Mouse (Mus musculus) megakaryocyte, embryonic 14.5 days (primary cell): ENCODE data around the gene Emilin2. TPM values are rescaled to one million over a fixed set of nuclear protein-coding genes. Genes with fewer than 3 reads are reported as not detected.
A peak's percentile ranks its signal among the peaks of the same experiment; 100 is the strongest.

ENCODE experiments used
- H3K27me3 ChIP-seq: replicated peaks from 2 replicates; pipeline ENCODE3; 2012; ENCODE audit warnings: inconsistent platforms
- H3K36me3 ChIP-seq: replicated peaks from 2 replicates; pipeline ENCODE3; 2012; ENCODE audit warnings: low read length, inconsistent platforms, mixed read lengths
- H3K4me1 ChIP-seq: 2 replicates; pipeline ENCODE4 v1.6.1; 2012; ENCODE audit warnings: inconsistent platforms
- H3K4me3 ChIP-seq: replicated peaks from 2 replicates; pipeline ENCODE3; 2012; ENCODE audit warnings: moderate library complexity, mild to moderate bottlenecking, inconsistent platforms
- H3K9me3 ChIP-seq: 2 replicates; pipeline ENCODE4 v1.6.1; 2012; ENCODE audit warnings: inconsistent platforms
- FLI1 ChIP-seq: IDR thresholded peaks from 2 replicates; pipeline ENCODE4 v1.6.1; 2012; ENCODE audit warnings: low read length, inconsistent platforms, mixed read lengths
- GATA1 ChIP-seq: IDR thresholded peaks from 3 replicates; pipeline ENCODE4 v1.6.1; 2012; ENCODE audit warnings: mixed read lengths, low read length, inconsistent platforms, borderline replicate concordance
- polyA plus RNA-seq: library from polyadenylated mRNA; stranded (reverse); fragments of >175 nt; gene quantifications from 2 replicates; pipeline ENCODE4 v1.2.3, GENCODE M21; 2012; ENCODE audit warnings: low replicate concordance; ENCODE audit not compliant: insufficient read depth

The Emilin2 gene
- polyA plus RNA-seq, 1 experiment = 271 TPM

DNA sequence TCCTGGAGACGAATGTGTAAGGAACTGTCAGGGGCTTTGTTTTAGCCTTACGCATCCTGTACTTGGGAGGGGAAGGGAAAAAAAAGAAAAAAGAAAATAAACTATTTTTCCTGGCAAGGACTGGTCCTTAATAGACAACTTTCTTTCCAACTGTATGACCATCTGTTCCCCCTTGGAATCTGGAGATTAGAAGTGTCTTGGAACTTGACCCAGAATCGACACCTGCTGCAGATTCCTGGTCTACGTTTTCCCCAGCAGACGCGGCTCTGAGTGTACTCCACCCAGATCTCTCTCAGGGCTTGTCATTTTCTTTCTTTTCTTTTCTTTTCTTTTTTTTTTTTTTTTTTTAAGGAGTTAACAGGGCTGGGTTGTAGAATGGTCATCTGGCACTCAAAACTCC, 8.3 kb downstream of the Emilin2 start:
- H3K9me3 ChIP-seq = no peaks in the 10 kb centered on the region
- H3K4me3 ChIP-seq = no peak overlapping the region
- H3K27me3 ChIP-seq = no peaks in the 10 kb centered on the region
- TF ChIP-seq GATA1 = no peak
- no peak for TF ChIP-seq FLI1
- H3K36me3 ChIP-seq = peaks cover 93% of the 10 kb centered on the region
- peaks cover 76% of the 10 kb centered on the region for H3K4me1 ChIP-seq

DNA sequence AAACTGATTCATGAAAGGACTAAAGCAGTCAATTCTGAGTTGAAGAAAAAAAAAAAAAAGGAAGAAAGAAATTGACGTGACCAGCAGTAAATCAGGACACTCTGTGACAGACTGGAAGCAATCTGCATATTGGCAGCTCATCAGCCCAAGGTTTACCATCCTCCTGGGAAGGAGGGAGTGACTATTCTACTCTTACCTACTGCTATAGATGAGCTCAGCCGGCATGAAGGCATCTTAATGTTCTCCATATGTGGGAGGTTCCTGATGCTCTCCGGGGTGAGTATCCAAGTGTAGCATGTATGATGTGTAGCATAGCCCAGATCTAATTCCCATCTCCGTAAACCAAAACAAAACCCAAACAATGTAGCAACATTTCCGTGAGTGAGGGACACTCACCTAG, 10.4 kb downstream of the Emilin2 start:
- Histone ChIP-seq H3K4me1 (peaks cover 74% of the 10 kb centered on the region), H3K4me3 (peak overlapping the region; percentile 33), H3K9me3 (no peaks in the 10 kb centered on the region), H3K27me3 (no peaks in the 10 kb centered on the region), H3K36me3 (peaks cover 92% of the 10 kb centered on the region)
- no peak for TF ChIP-seq FLI1
- no peak for TF ChIP-seq GATA1

DNA sequence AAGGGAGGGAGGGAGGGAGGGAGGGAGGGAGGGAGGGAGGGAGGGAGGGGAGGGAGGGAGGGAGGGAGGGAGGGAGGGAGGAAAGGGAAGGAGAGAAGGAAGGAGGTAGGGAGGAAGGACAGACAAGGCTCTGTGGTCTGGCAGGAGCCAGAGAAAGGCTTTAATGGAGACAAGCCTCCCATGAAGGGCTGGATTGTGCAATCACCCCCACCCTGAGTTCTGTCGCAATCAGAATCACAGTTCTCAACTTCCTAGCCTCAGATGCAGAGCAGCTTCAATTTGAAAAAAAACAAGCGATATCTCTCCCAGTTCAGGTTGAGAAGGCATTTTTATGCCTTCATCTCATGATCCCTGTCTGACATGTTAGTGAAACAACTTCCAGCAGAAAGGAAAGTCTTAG, 11.4 kb downstream of the Emilin2 start:
- no peaks in the 10 kb centered on the region for H3K9me3 ChIP-seq
- H3K4me3 ChIP-seq = no peak overlapping the region
- peaks cover 89% of the 10 kb centered on the region for H3K36me3 ChIP-seq
- TF ChIP-seq FLI1 (no peak), GATA1 (no peak)
- H3K4me1 ChIP-seq = peaks cover 71% of the 10 kb centered on the region
- H3K27me3 ChIP-seq = no peaks in the 10 kb centered on the region

DNA sequence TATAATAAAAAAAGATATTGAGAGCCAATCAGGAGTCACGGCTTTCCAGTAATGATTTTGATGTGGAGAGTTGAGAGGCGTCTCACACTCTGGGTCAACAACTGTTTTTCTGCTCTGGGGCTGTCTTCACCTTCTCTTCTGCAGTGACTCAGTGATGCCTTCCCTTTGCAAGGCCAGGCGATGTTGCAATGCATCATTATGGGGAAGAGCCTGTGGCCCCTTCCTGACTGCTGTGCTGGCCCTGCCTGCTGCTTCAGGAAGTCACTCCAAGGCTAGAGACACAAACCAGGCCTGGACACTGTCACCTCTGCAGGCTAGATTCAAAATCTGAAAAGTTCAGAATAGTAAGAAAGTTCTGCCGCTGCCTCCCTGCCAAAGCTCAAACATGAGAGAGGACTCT, 11.9 kb downstream of the Emilin2 start:
- H3K27me3 ChIP-seq = no peaks in the 10 kb centered on the region
- no peak for TF ChIP-seq FLI1
- TF ChIP-seq GATA1 = no peak
- peaks cover 69% of the 10 kb centered on the region for H3K4me1 ChIP-seq
- no peak overlapping the region for H3K4me3 ChIP-seq
- peaks cover 88% of the 10 kb centered on the region for H3K36me3 ChIP-seq
- H3K9me3 ChIP-seq = no peaks in the 10 kb centered on the region

DNA sequence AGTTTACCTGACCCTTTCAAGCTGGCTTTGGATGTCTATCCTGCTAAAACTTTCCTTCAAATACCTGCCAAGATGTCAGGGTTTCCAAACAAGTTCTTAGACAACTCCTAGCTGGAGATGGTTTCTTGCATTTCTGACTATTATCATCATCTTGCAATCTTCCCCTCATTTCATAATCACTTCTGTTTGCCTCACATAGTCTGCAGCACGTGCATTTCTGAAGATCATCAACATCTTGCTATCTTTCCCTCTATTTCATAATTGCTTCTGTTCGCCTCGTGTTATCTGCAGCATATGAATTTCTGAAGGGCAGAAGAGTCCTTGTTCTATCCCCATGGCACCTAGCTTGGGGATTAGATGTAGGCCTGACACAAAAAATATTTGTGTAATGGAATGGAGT, 17.2 kb downstream of the Emilin2 start:
- Histone ChIP-seq H3K36me3 (peaks cover 68% of the 10 kb centered on the region), H3K4me3 (no peak overlapping the region), H3K4me1 (peaks cover 88% of the 10 kb centered on the region), H3K9me3 (no peaks in the 10 kb centered on the region), H3K27me3 (no peaks in the 10 kb centered on the region)
- no peak for TF ChIP-seq GATA1
- TF ChIP-seq FLI1 = no peak

DNA sequence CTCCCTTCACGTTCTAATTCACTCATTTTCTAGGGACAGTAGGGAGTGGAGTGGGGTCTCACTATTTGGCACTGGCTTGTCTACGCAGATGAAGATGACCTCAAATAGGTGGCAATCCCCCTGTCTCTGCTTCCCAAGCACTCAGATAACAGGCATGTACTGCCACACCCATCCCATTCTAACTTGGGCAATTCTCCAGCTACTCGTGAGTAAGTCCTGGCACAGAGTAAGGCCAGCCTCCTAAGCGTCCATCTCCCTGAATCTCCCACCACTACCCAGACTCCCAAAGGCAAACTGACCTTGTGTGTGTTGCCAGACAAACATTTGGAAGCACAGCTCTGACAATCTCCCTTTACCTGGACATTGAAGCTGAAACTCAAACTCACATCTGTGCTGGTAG, 18.9 kb downstream of the Emilin2 start:
- Histone ChIP-seq H3K27me3 (no peaks in the 10 kb centered on the region), H3K4me1 (peaks cover 92% of the 10 kb centered on the region), H3K9me3 (no peaks in the 10 kb centered on the region), H3K4me3 (no peak overlapping the region), H3K36me3 (peaks cover 54% of the 10 kb centered on the region)
- TF ChIP-seq FLI1 (no peak), GATA1 (no peak)

DNA sequence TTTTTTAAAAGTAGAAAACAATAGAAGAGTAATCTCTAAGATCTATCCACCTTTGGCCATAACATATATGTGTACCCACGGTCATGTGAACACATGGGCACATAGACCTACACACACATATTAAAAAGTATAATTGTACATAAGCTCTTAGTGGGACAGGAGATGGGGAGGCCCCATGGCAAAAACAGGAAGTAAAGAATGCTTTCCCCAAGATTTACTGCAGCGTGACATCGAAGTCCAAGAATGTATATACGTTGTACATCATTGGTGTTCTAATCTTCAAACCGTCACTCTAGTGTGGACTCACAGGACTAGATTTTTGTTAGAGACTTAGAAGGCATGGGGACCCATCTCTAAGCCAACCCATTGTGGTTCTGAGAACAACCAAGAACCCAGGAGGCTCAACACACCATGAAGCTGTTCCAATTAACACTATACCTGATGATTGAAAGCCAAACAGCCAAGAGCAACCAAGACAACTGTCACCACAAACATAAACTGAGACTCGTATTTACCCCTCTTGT, 19.8 kb downstream of the Emilin2 start:
- no peak overlapping the region for H3K4me3 ChIP-seq
- H3K27me3 ChIP-seq = no peaks in the 10 kb centered on the region
- H3K4me1 ChIP-seq = peaks cover 92% of the 10 kb centered on the region
- no peaks in the 10 kb centered on the region for H3K9me3 ChIP-seq
- H3K36me3 ChIP-seq = peaks cover 48% of the 10 kb centered on the region
- no peak for TF ChIP-seq GATA1
- no peak for TF ChIP-seq FLI1

DNA sequence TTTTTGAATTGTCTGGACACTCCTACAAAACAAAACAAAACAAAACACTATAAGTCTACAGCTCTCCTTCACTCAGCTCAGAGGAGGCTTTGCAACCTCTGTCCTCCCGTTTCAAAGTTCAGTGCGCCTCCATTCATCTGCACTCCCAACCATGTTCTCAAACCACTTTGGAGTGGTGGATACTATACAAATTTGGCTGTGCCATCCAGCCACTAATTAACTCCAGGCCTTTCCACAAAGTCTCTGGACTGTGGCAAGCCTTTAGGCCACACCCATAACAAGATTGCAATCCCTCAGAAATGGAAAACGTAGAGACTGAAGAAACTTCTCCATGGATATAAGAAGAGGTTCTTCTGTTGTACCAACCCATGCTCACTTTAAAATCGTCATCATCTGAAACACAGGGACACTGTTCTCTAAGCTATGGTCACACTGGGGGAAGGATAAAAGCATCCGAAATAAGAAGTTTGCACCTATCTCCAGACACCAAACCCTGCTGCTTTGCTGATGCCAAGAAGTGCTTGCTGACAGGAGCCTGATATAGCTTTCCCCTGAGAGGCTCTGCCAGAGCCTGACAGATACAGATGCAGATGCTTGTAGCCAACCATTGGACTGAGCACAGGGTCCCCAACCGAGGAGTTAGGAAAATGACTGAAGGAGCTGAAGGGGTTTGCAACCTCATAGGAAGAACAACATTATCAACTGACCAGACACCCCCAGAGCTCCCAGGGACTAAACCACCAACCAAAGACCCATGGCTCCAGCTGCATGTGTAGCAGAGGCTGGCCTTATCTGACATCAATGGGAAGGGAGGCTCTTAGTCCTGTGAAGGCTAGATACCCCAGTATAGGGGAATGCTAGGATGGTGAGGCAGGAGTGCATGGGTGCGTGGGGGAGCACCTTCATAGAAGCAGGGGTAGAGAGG, 21.0 kb downstream of the Emilin2 start:
- peak overlapping the region; percentile 71 for H3K4me3 ChIP-seq
- H3K4me1 ChIP-seq = peaks cover 96% of the 10 kb centered on the region
- TF ChIP-seq GATA1 (no peak), FLI1 (no peak)
- H3K9me3 ChIP-seq = no peaks in the 10 kb centered on the region
- no peaks in the 10 kb centered on the region for H3K27me3 ChIP-seq
- peaks cover 40% of the 10 kb centered on the region for H3K36me3 ChIP-seq

DNA sequence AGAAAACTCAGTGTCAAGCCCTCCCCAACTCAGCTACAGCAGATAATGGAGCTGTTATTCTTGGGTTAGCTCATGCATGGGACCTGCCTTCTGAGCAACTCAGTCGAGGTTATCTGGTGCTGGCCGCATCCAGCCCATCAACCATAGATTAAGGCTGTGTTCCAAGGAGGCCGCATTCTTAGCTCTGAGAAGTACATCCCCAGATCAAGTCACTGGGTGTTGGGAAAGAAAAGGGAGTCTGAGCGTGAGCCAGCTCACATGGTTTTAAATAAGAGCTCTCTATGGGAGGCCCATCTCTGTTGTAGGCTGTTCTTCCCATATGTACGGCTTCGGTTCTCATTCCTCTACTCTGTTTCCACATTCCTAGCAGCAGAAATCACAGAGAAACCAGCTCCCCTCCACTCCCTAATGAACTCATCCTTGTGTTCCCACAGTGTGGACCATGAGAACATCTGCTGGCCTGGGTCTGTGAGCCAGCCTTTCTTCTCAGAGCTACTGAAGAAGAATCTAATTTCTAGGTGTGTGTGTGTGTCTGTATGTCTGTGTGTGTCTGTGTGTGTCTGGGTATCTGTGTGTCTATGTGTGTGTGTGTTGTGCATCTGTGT, 22.1 kb downstream of the Emilin2 start:
- H3K4me1 ChIP-seq = peaks cover 100% of the 10 kb centered on the region
- no peaks in the 10 kb centered on the region for H3K27me3 ChIP-seq
- peak overlapping the region; percentile 54 for H3K4me3 ChIP-seq
- H3K9me3 ChIP-seq = no peaks in the 10 kb centered on the region
- peaks cover 33% of the 10 kb centered on the region for H3K36me3 ChIP-seq
- TF ChIP-seq GATA1 (no peak), FLI1 (no peak)

DNA sequence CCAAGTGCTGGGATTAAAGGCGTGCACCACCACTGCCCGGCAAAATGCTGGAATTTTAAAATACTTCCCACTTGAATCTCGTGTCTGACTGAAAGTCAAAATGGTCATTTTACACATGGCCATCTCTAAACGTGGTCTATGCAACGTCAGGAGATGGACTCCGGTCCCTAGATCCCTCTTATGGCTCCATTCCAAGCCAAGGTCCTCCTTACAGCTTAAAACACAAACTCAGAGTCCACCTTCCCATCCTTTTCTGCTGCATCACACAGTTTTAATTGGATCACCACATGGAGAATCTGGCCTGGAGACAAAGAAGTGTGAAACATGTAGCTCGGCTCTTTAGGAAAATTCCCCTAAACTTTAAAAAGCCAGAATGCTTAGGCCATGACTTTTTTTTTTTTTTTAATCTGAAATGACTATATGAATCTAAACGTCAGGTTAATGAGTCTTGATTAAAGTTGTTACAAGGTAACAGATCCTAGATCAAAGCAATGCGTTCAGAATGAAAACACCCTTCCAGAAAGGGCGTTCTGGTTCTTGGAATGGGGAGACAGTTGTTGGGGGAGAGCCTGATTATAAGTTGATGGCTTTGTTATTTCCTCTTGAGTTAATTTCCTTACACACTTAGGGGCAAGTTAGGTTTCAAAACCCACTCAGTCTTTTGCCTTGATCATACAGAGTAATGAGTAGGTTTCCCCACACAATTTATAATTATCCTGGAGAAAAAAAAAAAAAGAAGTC, 22.8 kb downstream of the Emilin2 start:
- Histone ChIP-seq H3K36me3 (peaks cover 27% of the 10 kb centered on the region), H3K9me3 (no peaks in the 10 kb centered on the region), H3K4me1 (peaks cover 100% of the 10 kb centered on the region), H3K27me3 (no peaks in the 10 kb centered on the region), H3K4me3 (no peak overlapping the region)
- TF ChIP-seq FLI1 (no peak), GATA1 (no peak)
